Mouse (Mus musculus) spleen, postnatal 0 days (tissue): Measurements from ENCODE around the gene Rogdi. TPM values are rescaled to one million over a fixed set of nuclear protein-coding genes. Genes with fewer than 3 reads are reported as not detected.

Experiments used
- polyA plus RNA-seq: library from polyadenylated mRNA; unstranded; fragments of >200 nt; fragmentation: Nextera tagmentation; extraction: Ambion mirVana; gene quantifications from 2 replicates; pipeline ENCODE4 v1.2.1, GENCODE M21; 2015

Rogdi gene
- polyA plus RNA-seq, result 41.5 and 49.4 TPM in 2 replicates

DNA sequence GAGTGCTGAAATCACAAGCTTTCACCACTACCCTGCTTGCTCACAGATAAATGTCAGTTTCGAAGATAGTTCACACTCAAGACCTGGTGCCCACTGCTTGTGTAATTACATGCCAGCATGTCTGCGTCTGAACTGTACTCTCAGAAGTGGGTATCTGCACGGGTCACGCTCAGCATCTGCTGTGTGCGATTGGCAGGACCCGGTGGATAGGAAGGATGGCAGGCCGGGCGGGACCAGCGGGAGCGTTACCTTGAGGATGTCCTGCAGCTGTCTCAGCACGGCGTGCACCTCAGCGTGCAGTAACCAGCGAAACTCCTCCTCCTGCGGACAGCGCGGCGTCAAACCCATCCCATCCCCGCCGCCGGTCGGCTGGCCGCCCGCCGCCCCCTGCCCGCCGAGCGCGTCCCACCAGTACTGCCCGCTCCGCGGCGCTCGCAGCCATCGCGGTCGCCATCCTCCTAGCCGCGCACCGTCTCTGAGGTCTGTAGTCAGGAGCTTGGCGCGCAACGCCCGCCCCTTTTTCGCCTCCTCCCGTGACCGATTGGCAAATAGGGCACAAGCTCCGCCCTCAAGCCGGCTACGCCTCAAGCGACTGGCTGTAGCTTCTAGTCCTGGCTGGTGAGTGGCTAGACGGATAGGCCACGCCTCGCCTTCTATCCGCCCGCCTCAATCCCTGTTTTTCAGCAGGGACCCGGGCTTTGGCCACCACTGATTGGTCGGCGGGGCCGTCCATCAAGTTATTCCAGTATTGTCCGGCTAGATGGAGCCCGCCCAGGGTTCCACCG lies at the start of gene Rogdi:
Rogdi (minus strand) TSS at position 500 of the 785 bp plus-strand sequence.

DNA sequence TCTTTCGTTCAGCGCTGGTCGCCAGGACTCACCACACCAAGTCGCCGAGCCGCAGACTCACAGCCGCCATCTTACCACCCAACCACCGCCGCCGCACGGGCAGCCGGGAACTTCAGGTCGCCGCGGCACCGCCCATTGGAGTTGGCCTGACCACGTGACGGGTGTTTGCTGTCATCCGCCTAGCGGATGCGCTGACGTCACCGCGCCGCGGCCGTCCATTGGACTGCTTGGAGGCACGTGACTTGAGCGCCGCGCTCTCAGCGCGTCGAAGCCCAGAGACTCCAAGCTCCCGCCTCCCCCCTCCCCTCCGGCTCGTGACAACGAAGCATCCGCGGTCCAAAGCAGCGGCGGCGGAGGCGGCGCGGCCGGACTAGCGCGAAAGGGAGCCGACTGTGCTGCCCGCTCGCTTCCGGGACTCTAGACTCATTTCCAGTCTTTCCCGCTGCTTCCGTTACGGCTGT lies 36.5 kb upstream of the Rogdi start, which contains the start of the genes Glyr1 and Ubn1:
Glyr1 (minus strand) TSS at position 90 of the 461 bp plus-strand sequence.
Ubn1 (plus strand) TSS at position 284 of the 461 bp plus-strand sequence.

DNA sequence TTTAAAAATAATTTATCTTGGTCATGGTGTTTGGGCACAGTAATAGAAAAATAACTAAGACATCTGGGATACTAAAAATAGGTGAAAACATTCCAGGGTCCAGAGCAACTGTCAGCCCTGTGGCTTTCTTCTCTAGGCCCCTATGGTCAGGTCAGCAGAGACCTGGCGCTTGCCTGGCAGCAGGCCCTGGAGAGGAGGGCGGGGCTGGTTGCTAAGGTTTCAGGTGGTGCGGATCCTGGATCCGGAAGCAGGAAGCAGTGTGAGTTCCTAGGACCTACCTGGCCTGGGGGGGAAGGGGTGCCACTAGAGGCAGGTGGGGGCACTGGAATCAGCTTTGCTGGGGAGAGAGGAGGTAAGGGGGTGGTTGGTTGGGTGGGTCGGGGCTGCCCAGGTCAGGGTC lies 6.3 kb downstream of the Rogdi start, which contains the start of gene Smim22:
Smim22 (plus strand) TSS at position 222 of the 400 bp plus-strand sequence.

DNA sequence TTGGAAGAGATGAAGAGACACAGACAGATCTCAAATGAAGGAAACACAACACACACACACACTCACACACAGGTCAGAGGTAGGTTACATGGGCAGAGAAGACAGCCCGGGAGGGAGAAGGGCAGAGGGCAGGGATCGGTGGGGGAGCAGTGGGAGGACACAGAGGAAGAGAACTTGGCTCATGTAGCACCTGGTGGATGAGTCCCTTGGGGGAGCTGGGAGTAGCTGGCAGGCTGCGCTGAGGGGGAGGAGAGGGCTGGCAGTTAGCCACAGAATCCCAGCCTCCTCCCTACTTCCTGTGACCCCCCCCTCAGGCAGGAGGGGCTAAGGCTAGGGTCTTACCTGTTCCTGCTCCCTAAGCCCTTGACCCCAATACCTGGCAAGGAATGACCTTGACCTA lies 15.8 kb downstream of the Rogdi start, which contains the start of gene Sept12:
Sept12 (minus strand) TSS at position 300 of the 400 bp plus-strand sequence.

DNA sequence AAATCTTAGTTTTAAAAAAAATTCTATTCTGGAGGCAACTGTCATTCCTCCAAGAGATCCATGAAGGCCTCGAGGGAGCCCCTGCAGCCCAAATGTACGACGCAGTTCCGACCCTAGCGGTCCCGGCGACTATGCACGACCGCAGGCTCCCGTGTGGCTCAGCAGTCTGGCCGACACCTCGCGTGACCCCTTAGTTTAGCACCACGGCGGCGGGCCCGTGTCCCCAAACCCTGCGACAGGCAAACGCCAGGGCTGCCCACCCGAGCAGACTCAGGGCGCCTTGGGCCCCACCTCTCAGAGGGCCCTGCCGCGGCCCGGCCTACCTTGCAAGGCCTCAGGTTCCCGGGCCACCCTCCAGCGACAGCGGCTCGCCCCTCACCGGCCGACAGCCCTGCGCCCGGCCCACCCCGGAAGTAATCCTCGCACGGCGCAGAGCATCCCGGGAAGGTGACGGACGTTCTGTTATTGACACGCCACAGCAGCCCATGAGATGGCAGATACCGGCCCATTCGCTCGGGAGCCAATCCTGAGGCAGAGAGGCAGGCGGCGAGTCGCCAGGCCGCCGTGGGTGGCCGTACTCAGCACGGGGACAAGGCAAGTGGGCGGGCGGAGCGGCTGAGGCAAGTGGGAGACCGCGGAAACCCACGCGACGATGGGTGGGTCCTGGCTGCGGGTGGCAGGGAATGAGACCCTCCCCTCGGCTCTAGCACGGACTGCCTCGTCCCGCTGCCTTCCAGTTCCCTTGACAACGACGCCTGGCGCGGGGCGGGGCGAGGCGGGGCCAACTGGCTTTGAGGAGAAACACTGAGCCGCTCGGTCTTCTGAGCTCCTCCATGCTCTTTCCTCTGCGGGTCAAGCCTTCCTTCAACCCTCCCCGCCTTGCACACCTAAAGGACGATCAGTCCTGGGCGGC lies 49.3 kb downstream of the Rogdi start, which contains the start of gene Anks3:
Anks3 (minus strand) TSS at position 409 of the 913 bp plus-strand sequence.

Other genes starting within 250 kb of the Rogdi start
- gene Cdip1, start 223.3 kb downstream of the Rogdi start, polyA plus RNA-seq, result 17.1 and 20.0 TPM in 2 replicates
- gene 4930562C15Rik, start 178.1 kb downstream of the Rogdi start, polyA plus RNA-seq, result 0.15 and 0.16 TPM in 2 replicates
- 16.4 and 19.0 TPM in 2 replicates for gene Ubald1, start 133.2 kb downstream of the Rogdi start, polyA plus RNA-seq
- gene Mgrn1, start 127.3 kb downstream of the Rogdi start, polyA plus RNA-seq, result 19.1 and 26.0 TPM in 2 replicates
- 51.6 and 63.7 TPM in 2 replicates for gene Nudt16l1, start 74.8 kb downstream of the Rogdi start, polyA plus RNA-seq
- 18.0 and 23.1 TPM in 2 replicates for gene Anks3, start 49.3 kb downstream of the Rogdi start, polyA plus RNA-seq
- gene Sept12, start 15.7 kb downstream of the Rogdi start, polyA plus RNA-seq, result 0.11 TPM in 1 of 2 replicates, not detected in the other
- 1.1 and 1.8 TPM in 2 replicates for gene Smim22, start 6.3 kb downstream of the Rogdi start, polyA plus RNA-seq
- 44.9 and 52.4 TPM in 2 replicates for gene Glyr1, start 36.3 kb upstream of the Rogdi start, polyA plus RNA-seq
- gene Ubn1, start 36.5 kb upstream of the Rogdi start, polyA plus RNA-seq, result 16.3 and 16.7 TPM in 2 replicates
- gene Ppl, start 118.9 kb upstream of the Rogdi start, polyA plus RNA-seq, result 0.91 and 1.3 TPM in 2 replicates
- gene Sec14l5, start 133.6 kb upstream of the Rogdi start, polyA plus RNA-seq, result 0.04 TPM in 1 of 2 replicates, not detected in the other
- 13.2 and 14.6 TPM in 2 replicates for gene Nagpa, start 190.5 kb upstream of the Rogdi start, polyA plus RNA-seq
- 11.2 and 13.8 TPM in 2 replicates for gene AU021092, start 208.7 kb upstream of the Rogdi start, polyA plus RNA-seq
- 15.1 and 17.8 TPM in 2 replicates for gene Alg1, start 220.1 kb upstream of the Rogdi start, polyA plus RNA-seq
- 12.7 and 15.8 TPM in 2 replicates for gene Eef2kmt, start 242.4 kb upstream of the Rogdi start, polyA plus RNA-seq